Mouse (Mus musculus): ENCODE measurements around the gene Cped1.

GRCm38 (mm10) chr6:22246696-22247095 lies 261.0 kb downstream of the Cped1 start:
- no peak for TF ChIP-seq POLR2A (IDR thresholded peaks at IDR 0.05; ENCODE audit: control insufficient read depth in 1 of 2, insufficient read depth in 1 of 2, low read depth in 1 of 2, low read length in 2 of 2, poor library complexity in 1 of 2)
- TF ChIP-seq CTCF (IDR thresholded peaks at IDR 0.05 in 2 of 3, conservative IDR thresholded peaks at IDR 0.05 in 1 of 3; ENCODE audit: control insufficient read depth in 1 of 3, insufficient read depth in 1 of 3, low read depth in 2 of 3, low read length in 3 of 3, poor library complexity in 1 of 3, severe bottlenecking in 1 of 3), result no peak
- TF ChIP-seq USF1 (IDR thresholded peaks at IDR 0.05; ENCODE audit: low read depth, low read length), result no peak
- no peak for TF ChIP-seq NRF1 (IDR thresholded peaks at IDR 0.05; ENCODE audit: insufficient read depth, low read depth, low read length, poor library complexity, severe bottlenecking)
- TF ChIP-seq TCF12 (IDR thresholded peaks at IDR 0.05; ENCODE audit: low read depth, low read length), result no peak
- no peak for TF ChIP-seq RCOR1 (IDR thresholded peaks at IDR 0.05; ENCODE audit: low read depth, low read length)
- TF ChIP-seq GATA1 (IDR thresholded peaks at IDR 0.05; ENCODE audit: low read depth, low read length), result no peak
- no peak for TF ChIP-seq EP300 (IDR thresholded peaks at IDR 0.05; ENCODE audit: low read depth in 1 of 2, low read length in 2 of 2)
